Mouse (Mus musculus): Measurements from ENCODE around the gene Hoxa1. TPM values are rescaled to one million over a fixed set of nuclear protein-coding genes. Genes with fewer than 3 reads are reported as not detected.

Hoxa1 gene
- total and polyA plus RNA-seq, 3 experiments: 0.20 to 0.43 TPM; not detected in 1

GRCm38 (mm10) chr6:52167176-52167575 is 9.1 kb upstream of the Hoxa1 start:
- intact Hi-C loops (cut with DNase I): no loop called here
- Histone ChIP-seq H3K4me3 (no peak overlapping the region), H3K9ac (ENCODE audit: low read depth, low read length) (no peak overlapping the region), H3K27me3 (ENCODE audit: control insufficient read depth, insufficient read depth, low read length) (peaks cover 20% of the 10 kb centered on the region), H3K36me3 (ENCODE audit: control insufficient read depth, insufficient read depth, low read length) (no peaks in the 10 kb centered on the region), H3K4me1 (ENCODE audit: control insufficient read depth, insufficient read depth, low read length) (no peaks in the 10 kb centered on the region), H3K79me2 (replicated peaks; ENCODE audit: control insufficient read depth, insufficient read depth, low read length) (no peaks in the 10 kb centered on the region), H3K27ac (no peak overlapping the region)
- DNase-seq: no peak
- TF ChIP-seq EP300 (IDR thresholded peaks at IDR 0.05; ENCODE audit: insufficient read depth, low read depth, low read length): no peak
- TF ChIP-seq POLR2A (IDR thresholded peaks at IDR 0.05; ENCODE audit: insufficient read depth, low read depth, low read length): no peak
- TF ChIP-seq CTCF (IDR thresholded peaks at IDR 0.05): no peak
- WGBS: 37% methylated on average over 1 of the region's 1 CpGs

DNA sequence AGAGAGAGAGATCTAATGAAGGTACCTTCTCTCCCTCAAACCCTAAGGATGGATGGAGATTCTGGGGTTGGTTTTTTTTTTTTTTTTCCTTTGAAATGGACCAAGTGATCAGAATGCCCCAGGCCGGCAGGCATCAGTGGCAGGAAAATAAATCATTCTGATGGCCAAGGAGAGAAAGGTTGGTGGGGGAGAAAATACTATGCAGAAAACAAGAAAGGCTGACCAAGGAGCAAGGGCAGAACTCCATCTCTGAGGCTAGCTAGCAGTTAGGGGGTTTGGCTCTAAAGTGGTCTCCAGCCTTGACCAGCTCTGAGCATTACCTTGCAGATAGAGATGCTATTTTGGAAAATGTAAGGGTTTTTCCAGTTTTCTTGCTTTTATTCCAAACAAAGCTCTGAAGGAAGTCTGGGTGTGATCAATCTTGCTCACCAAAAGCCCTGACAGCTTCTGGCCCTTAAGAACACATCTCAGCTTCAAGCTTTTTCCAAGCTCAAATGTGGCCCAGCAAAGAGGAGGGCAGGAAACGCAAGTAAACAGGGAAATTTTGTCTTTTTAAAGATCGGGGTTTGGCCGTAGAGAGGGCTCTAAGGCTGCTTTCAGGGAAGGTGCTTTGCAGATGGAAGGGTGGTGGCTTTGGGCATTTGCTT is 8.4 kb upstream of the Hoxa1 start:
- H3K36me3 ChIP-seq (ENCODE audit: control insufficient read depth, insufficient read depth, low read length): no peaks in the 10 kb centered on the region
- H3K4me3 ChIP-seq: no peak overlapping the region
- no peak for TF ChIP-seq EP300 (IDR thresholded peaks at IDR 0.05; ENCODE audit: insufficient read depth, low read depth, low read length)
- no peak for TF ChIP-seq POLR2A (IDR thresholded peaks at IDR 0.05; ENCODE audit: insufficient read depth, low read depth, low read length)
- TF ChIP-seq CTCF (IDR thresholded peaks at IDR 0.05): no peak
- no peak overlapping the region for H3K27ac ChIP-seq
- no peaks in the 10 kb centered on the region for H3K79me2 ChIP-seq (replicated peaks; ENCODE audit: control insufficient read depth, insufficient read depth, low read length)
- H3K4me1 ChIP-seq (ENCODE audit: control insufficient read depth, insufficient read depth, low read length): no peaks in the 10 kb centered on the region
- no peak overlapping the region for H3K9ac ChIP-seq (ENCODE audit: low read depth, low read length)
- intact Hi-C loops (cut with DNase I): no loop called here
- WGBS: 20% methylated on average over 4 of the region's 4 CpGs
- no peak for DNase-seq
- peaks cover 20% of the 10 kb centered on the region for H3K27me3 ChIP-seq (ENCODE audit: control insufficient read depth, insufficient read depth, low read length)

- no peak for TF ChIP-seq EP300 (IDR thresholded peaks at IDR 0.05; ENCODE audit: insufficient read depth, low read depth, low read length)
- no peak for TF ChIP-seq POLR2A (IDR thresholded peaks at IDR 0.05; ENCODE audit: insufficient read depth, low read depth, low read length)
- no peak for TF ChIP-seq CTCF (IDR thresholded peaks at IDR 0.05)
- intact Hi-C loops (cut with DNase I): no loop called here
- Histone ChIP-seq H3K36me3 (ENCODE audit: control insufficient read depth, insufficient read depth, low read length) (no peaks in the 10 kb centered on the region), H3K4me1 (ENCODE audit: control insufficient read depth, insufficient read depth, low read length) (no peaks in the 10 kb centered on the region), H3K27me3 (ENCODE audit: control insufficient read depth, insufficient read depth, low read length) (peaks cover 20% of the 10 kb centered on the region), H3K27ac (no peak overlapping the region), H3K79me2 (replicated peaks; ENCODE audit: control insufficient read depth, insufficient read depth, low read length) (no peaks in the 10 kb centered on the region), H3K9ac (ENCODE audit: low read depth, low read length) (no peak overlapping the region), H3K4me3 (0 out of 2 replicates have a peak overlapping the region, but pooled peaks have one; percentile 16)
- WGBS: 5% methylated on average over 27 of the region's 28 CpGs
- DNase-seq: no peak
These were observed 7.6 kb upstream of the Hoxa1 start for GRCm38 (mm10) chr6:52165441-52166370.

- peak within 1 kb of the TSS; percentile 45 for H3K27ac ChIP-seq
- H3K79me2 ChIP-seq (replicated peaks; ENCODE audit: control insufficient read depth, insufficient read depth, low read length): no peaks in the 10 kb centered on the region
- no peak for TF ChIP-seq EP300 (IDR thresholded peaks at IDR 0.05; ENCODE audit: insufficient read depth, low read depth, low read length)
- intact Hi-C loops (cut with DNase I): no loop called here
- peak within 1 kb of the TSS; percentile 60 for H3K9ac ChIP-seq (ENCODE audit: low read depth, low read length)
- peaks cover 16% of the 10 kb centered on the region for H3K27me3 ChIP-seq (ENCODE audit: control insufficient read depth, insufficient read depth, low read length)
- no peaks in the 10 kb centered on the region for H3K4me1 ChIP-seq (ENCODE audit: control insufficient read depth, insufficient read depth, low read length)
- 3% methylated on average over 25 of the region's 25 CpGs for WGBS
- peak within 1 kb of the TSS; percentile 39 for H3K4me3 ChIP-seq
- H3K36me3 ChIP-seq (ENCODE audit: control insufficient read depth, insufficient read depth, low read length): no peaks in the 10 kb centered on the region
- DNase-seq: no peak
These were observed 6.7 kb upstream of the Hoxa1 start, which contains the start of gene Hoxa2 for GRCm38 (mm10) chr6:52164626-52165440. Hoxa2 (minus strand) TSS chr6:52164831.

DNA sequence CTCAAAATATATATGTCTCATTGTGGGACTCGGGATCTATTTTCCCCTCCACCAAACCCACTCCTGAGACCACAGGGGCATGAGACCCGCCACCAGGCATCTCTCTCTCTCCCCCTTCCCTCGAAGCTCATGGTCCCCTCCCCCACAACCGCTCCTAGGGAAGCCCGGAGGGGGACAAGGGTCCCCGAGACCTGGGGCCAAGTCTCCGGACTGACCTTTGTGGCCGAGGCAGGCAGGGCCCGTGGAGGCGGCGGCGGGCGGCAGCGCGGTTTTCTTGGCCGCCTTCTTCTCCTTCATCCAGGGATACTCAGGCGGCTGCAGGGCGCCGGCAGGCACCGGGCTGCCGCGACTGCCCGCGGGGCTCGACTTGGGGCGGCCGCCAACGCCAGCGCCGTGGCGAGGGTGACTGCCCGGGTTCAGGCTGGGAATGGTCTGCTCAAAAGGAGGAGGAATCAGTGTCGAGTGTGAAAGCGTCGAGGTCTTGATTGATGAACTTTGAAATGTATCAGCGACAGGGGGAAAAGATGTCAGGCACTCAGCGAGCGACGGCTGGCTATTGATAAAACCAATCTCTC is 6.0 kb upstream of the Hoxa1 start:
- Histone ChIP-seq H3K79me2 (replicated peaks; ENCODE audit: control insufficient read depth, insufficient read depth, low read length) (no peaks in the 10 kb centered on the region), H3K9ac (ENCODE audit: low read depth, low read length) (peak overlapping the region; percentile 60), H3K36me3 (ENCODE audit: control insufficient read depth, insufficient read depth, low read length) (no peaks in the 10 kb centered on the region), H3K4me3 (peak overlapping the region; percentile 39), H3K27me3 (ENCODE audit: control insufficient read depth, insufficient read depth, low read length) (peaks cover 15% of the 10 kb centered on the region), H3K4me1 (ENCODE audit: control insufficient read depth, insufficient read depth, low read length) (no peaks in the 10 kb centered on the region), H3K27ac (peak overlapping the region; percentile 45)
- TF ChIP-seq CTCF (IDR thresholded peaks at IDR 0.05): no peak
- no peak for TF ChIP-seq POLR2A (IDR thresholded peaks at IDR 0.05; ENCODE audit: insufficient read depth, low read depth, low read length)
- TF ChIP-seq EP300 (IDR thresholded peaks at IDR 0.05; ENCODE audit: insufficient read depth, low read depth, low read length): no peak
- no peak for DNase-seq
- 2% methylated on average over 39 of the region's 39 CpGs for WGBS
- intact Hi-C loops (cut with DNase I): no loop called here

Measured in heart, adult 2 months (tissue).